Mouse (Mus musculus) adrenal gland, adult 2 months (tissue): Measurements from ENCODE around the gene Slit3. TPM values are rescaled to one million over a fixed set of nuclear protein-coding genes. Genes with fewer than 3 reads are reported as not detected.

ENCODE experiments used
- DNase-seq: peaks from one replicate; pipeline ENCODE4 v3.0.0; 2021
- polyA plus RNA-seq: library from polyadenylated mRNA; depleted of rRNA; stranded (reverse); fragments of >200 nt; gene quantifications from 2 replicates; pipeline ENCODE4 v1.2.3, GENCODE M21; 2012
- total RNA-seq, 2 experiments: library from RNA; stranded (reverse); gene quantifications; 2 replicates each; pipeline ENCODE4 v1.2.3; 2021

The Slit3 gene
- total and polyA plus RNA-seq, 3 experiments = 27.5 to 46.9 (median 34.6) TPM

- no peak for DNase-seq
Observed at GRCm38 (mm10) chr11:35124489-35125107, 3.6 kb downstream of the Slit3 start.

DNA sequence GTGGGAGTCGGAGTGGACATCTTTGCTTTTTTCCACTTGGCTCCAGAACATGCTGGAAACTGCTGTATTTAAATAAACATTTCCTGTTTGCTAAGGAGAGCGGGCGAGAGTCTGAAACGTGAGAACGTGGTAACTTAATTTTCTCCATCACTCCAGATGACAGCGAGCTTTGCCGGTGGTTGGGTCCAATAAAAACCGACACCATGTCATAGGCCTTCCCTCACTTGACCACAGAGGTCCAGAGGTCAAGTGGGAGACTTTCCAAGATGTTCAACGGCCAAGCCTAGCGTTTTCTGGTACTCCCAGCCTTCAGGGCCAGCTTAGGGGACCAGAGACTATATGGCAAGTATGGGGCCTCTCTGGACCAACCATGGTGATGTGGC, 4.1 kb downstream of the Slit3 start:
- DNase-seq = no peak

DNA sequence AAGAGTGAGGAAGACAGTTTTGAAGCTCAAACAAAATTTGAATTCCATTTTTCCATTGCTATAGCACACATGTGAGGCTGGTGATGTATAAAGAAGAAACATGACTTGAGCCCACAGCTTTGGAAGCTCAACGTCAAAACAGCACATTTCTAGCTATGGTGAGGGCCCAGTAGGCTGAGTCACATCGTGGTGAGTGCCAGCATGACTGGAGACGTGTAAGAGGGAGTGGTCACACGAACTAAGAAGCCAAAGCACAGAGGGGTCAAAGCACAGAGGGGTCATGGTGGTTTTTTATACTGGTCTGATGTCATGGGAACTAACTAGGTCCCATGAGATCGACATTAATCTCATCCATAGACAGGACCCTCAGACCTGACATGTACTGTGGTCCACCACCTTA, 10.7 kb downstream of the Slit3 start:
- no peak for DNase-seq

DNA sequence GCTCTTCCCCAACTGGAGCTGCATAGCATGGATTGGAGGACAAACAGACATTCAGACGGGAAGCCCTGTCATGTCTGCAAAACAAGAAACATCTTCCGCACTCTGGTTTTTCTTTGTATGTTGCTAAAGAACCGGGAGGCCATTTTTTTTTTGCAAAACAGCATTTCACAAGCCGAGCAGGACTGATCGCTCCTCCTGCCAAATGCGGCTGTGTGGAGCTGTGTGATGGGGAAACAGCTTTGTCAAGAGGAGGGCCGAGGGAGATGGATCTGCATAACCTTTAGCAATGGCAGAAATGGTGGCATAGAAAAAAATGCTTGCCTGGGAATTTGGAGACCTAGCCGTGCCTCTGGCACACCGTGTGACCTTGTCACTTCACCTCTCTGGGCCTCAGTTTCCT, 15.6 kb downstream of the Slit3 start:
- DNase-seq = no peak

DNA sequence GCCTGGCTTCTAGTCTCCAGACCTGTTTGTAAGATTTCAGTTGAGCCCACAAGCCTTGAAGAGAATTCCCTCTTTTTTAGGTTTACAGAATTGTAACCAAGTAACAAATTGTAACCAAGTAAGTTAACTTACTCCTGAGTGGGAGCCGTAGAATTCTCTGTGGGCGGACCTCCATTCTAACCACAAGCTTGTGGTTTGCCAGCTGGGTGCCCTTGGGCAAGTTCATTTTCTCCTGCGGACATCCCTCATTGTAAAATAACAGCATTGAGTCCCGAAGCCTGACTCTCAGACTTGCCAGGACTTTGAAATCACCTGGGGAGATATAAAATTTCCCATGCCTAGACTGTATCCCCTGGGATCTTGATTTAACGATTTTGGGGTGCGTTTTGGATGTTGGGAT, 19.1 kb downstream of the Slit3 start:
- no peak for DNase-seq

DNA sequence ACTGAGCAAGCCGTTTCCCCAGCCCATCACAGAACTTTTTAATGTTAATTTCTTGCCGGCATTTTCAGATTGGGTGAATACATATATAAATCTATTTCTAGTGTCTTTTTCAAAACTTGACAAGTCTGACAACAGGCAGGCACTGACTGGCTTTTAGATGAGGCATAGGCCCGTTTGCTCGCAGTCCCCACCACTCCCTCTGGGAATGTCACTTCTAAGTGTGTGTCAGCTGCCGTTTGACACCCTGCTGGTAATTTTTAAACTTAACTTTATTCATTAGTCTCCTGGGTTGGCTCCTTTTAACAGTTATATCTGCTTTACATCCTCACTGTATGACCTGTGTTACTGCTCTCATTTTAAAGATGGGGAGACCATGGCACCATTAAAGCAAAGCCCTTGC, 21.2 kb downstream of the Slit3 start:
- no peak for DNase-seq

DNA sequence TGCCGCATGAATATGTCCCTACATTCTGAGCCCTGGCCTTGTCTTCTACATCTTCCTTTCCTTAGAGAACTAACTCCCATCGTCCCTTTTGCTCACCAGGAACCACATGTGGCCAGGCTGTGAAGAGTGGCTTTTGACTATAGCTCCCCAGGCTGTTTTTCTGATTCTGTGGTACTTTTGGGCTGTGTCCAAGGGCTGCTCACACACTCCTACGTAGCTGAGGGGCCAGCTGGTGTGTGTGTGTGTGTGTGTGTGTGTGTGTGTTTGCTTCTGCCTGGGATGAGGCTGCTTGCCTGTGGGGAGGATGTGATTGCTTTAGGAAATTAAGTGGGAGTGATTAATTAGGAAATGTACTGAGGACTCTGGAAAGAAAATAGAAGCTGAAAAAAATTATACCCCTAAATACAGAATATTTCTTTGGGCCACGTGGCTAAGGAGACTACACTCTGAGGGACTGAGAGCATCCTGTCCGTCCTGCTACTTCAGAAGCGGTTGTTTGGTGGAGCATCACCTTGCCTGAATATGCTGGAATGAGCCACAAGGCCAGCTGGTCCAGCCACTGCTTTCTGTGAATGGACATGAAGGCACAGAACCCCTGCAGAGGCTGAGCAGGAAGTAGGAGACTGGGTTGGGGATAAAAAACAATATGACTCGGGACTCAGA, 21.8 kb downstream of the Slit3 start:
- no peak for DNase-seq

GRCm38 (mm10) chr11:35147818-35148445, 26.9 kb downstream of the Slit3 start:
- DNase-seq = no peak

- peak; percentile 17 for DNase-seq
Observed at GRCm38 (mm10) chr11:35151539-35151951, 30.5 kb downstream of the Slit3 start.

GRCm38 (mm10) chr11:35152875-35153274, 31.9 kb downstream of the Slit3 start:
- peak; percentile 23 for DNase-seq

GRCm38 (mm10) chr11:35154449-35154848, 33.4 kb downstream of the Slit3 start:
- no peak for DNase-seq

- no peak for DNase-seq
Observed at GRCm38 (mm10) chr11:35155281-35155680, 34.3 kb downstream of the Slit3 start.

DNA sequence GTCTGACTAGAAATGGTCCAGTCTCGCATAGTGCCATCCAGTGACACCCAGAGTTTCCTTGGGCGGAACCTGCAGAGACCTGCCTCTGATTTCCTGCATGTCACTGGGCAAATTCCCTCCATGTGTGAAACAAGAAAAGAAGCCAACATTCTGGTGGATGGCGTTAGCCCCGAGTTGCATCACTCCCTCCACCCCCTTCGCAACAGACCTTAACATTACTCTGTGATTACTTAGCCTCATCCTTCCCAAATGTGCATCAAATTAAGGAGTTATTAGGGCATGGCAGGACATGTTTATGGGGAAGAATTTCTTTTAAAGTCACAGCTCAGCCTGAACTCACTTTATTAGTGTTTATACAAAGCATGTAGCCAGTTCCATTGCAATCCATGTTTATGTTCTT, 35.7 kb downstream of the Slit3 start:
- no peak for DNase-seq

DNA sequence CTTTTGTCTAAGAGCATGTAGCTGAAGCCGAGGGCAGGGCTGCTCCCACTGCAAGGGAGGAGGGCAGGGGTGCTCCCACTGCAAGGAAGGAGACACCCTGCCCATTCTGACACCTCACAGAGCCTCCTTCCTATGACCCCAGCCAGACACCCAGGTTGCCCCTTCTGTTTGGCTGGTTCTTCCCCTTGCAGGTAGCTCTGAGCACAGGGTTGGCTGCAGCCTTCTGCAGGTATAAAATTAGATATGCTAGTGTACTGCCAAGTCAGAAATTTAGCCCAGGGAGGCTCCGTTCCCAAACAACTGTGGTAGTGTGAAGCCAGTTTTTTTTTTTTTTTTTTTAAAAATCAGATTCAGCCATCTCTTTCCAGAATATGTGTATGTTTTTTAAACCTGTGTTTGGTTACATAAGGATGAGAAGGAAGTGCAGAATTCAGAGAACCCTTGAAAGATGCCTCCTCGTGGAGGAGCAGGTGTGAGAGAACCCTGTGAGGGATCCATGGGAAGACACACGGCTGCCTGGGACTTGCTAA, 39.7 kb downstream of the Slit3 start:
- DNase-seq = no peak

DNA sequence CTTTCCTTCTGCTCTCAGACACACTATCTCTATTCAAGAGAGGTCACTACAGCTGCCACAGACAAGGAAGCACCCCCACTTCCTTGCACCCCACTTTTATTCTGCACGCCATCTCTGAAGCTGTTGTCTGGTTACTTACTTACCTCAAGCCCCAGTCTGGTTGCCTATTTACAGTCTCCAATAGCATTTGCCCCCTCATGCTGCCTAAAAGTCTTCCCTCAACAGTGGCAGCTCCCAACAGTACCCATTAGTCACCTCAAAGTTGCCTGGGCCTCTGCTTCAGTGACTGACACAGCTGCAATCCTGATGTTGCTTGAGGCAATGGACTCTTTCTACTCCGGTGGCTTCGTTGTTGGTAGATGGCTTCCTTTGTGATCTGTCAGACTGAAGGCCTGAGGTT, 42.4 kb downstream of the Slit3 start:
- DNase-seq = no peak

DNA sequence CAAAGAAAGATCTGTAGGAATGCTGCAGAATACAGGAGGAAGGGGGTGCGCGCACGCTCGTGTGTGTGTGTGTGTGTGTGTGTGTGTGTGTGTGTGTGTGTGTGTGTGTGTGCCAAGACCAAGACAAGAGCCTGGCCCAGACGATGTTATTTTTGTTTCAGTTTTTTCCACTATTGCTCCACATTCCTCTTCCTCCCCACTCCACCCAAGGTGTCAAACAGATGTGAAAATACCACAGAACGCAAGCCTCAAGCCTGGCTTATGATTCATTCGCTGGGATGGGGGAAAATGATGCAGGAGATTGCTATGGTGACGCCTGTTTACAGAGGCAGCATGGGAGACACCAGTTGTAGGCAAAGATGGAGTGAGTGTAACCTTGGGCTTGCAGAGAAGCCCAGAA, 46.2 kb downstream of the Slit3 start:
- no peak for DNase-seq

- no peak for DNase-seq
Observed at GRCm38 (mm10) chr11:35171505-35171904, 50.5 kb downstream of the Slit3 start.

DNA sequence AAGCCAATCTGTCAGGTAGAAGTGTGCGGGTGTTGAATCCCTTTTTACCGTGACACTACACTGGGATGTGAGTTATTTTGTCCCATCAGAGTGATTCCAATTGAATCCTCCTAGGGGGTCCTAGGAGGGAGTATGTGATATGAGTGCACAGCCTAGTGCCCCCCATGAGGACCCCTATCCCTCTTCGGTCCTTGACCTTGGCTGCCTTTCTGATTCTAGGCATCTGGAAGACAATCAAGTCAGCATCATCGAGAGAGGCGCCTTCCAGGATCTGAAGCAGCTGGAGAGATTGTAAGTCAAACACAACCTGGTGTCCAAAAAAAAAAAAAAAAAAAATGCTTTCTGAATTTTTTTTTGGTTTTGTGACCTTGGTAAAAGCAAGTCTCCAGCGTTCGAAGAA, 56.5 kb downstream of the Slit3 start:
- no peak for DNase-seq

DNA sequence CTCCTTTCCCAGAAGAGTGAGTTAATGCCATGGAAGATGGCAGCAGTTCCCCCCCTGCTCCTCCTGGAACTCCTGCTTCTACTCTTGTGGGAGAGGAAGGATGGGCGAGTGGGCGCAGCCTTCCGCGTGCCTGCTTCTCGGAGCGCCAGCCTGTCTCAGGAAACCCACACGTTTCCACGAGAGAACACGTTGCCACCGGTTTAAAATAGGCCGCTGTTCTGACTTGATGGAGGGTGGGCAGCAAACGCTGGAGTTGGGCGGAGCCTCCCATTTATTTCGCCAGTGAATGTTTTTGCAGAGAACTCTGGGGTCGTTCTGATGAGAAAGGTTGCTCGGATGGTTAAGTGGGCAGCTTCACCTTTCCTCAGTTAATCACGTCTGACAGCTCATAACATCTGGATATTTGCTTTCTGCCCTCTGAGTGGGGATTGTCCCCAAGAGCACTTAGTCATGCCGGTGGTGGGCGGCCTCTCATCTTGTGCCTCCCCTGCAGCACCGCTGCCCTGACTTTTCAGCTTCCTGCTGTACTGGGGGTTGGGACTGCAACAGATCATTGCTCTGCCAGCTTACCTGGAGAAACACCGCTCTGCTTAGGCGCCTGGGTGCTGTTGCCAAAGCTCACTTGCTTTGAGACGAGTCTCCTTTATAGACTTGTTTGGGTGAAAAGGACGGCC, 57.3 kb downstream of the Slit3 start:
- DNase-seq = peak; percentile 44

DNA sequence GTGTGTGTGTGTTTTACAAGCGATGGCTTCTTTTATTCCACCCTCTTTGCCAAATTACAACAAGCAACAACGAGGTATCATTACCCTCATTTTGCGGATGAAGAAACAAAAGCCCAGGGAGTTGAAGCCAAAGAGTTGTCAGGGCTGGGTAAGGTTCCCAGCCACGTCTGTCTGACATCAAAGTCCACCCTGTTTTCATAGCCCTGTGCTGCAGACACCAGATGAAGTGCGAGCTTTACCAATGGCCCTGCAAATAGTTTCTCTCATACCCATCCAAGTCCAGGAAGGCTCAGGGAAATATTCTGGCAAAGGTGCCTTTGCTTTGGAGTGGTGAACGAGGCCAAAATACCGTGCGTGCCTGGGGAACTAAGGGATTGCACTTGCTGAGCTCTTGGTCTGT, 58.3 kb downstream of the Slit3 start:
- DNase-seq = no peak

DNA sequence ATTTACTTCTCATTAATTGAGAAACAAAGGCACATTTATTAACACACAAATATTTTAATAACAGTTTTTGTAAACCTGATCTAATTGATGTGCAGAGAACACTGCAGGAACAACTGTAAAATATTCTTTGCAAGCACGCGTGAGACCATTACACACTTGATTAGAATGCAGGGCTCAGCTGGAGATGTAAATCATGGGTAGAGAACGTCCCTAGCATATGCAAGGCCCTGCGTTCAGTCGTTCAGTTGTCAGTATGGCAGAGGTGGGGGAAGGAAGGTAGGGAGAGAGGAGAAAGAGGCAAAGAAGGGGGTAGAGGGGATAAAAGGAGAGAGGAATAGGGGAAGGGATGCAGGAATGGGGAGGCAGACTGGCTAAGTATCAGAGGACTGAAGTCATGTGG, 61.9 kb downstream of the Slit3 start:
- no peak for DNase-seq

- no peak for DNase-seq
Observed at GRCm38 (mm10) chr11:35194826-35195225, 73.8 kb downstream of the Slit3 start.

DNA sequence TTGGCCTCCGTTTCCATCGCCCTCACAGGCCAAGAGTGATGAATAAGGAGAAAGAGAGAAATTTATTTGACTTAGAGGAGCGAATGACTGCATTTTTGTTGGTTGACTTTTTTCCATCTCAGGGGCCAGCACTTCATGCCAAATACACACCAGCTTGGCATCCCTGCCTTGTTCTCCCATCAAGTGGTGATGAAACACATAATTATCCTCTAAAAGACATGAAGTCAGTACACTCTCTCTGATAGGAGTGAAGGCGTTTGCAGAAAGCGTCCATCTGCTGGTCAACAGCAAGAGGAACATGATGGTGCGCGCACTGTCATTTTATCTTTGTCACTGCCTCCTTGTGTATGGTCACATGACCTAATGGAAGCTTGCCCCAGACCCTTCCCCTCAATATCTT, 75.8 kb downstream of the Slit3 start:
- no peak for DNase-seq
